Mouse (Mus musculus) adrenal gland, postnatal 14 days (tissue): ENCODE data around the gene Shprh. TPM values are rescaled to one million over a fixed set of nuclear protein-coding genes. Genes with fewer than 3 reads are reported as not detected.
"Not testable (repeated sequence)": the region's sequence is repeated elsewhere in the genome, so short reads cannot be mapped to it uniquely, and the experiment has no call there.

Experiments used
- DNase-seq: peaks from one replicate; pipeline ENCODE4 v3.0.0; 2021; ENCODE audit warnings: mixed read lengths
- total RNA-seq: library from RNA; stranded (reverse); gene quantifications from 2 replicates; pipeline ENCODE4 v1.2.3, GENCODE M21; 2021

Shprh gene
- total RNA-seq, 1 experiment from 2014 or later, result 22.3 TPM

DNA sequence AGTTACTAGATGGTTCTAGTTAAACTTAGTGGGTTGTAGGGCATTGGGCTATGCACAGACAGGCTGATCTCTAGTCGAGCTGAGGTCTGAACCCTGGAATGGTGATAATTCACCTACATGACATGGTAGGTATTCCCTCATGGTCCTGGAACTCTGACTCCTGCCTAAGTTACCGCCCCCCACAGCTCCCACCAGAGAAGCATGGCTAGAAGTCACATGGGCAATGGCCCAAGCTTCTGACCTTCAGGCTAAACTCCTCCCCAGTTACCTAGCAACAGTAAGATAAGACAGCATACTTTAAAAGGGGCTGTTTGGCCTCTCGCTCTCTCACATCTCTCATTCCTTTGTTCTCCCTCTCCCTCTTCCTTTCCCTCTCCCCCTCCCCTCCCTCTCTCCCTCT, 93.8 kb downstream of the Shprh start:
- not testable (repeated sequence) for DNase-seq

DNA sequence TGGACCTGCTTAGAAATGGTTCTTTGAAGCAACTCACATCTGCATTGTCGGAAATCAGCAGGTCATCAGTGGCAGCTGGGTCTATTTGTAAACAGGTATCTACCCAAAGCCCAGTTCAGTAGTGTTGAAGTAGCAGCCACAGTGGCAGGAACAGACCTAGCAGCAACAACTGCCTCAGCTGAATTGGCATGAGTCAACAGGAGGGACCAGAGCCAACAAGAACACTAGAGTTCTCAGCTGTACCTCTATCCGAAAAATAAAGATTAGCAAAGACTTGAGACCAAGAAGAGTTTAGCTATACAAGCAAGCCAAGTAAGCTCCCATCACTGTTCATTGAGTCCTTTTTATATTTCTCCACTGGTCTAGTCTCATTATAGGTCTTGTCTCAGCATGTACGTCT, 99.0 kb downstream of the Shprh start:
- no peak for DNase-seq

DNA sequence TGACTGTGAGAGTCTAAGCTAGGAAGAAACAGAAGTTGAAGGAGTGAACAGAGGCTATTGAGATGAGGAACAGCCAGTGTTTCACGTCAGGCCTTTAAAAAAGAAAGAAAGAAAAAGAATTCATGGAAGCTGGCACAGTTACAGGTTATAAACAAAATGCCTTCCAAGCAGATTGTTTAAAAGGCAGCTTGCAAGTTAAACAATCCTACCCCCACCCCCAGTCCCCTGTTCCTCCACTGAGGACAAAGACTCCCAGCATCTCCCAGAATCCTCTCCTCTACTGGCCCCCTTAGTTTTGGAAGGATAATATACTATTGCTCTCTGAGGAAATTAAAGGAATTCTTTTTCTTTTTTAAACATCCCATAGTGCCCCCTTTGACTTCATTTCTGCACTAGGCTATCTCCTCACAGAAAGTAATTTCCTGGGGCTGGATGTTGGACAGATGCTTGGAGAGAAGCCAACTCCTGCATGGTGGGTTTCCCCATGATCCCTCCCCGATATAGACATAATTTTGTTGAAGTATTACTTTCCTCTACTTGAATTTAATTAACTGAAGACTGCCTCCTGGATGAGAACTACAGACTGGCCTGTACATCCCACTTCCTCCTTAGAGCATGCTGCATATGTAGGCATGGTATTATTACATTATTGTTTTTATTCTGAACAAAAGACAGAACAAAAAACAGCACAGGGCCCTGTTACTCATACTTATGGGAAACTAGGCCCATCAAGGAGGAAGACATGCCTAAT, 101.2 kb downstream of the Shprh start:
- no peak for DNase-seq

DNA sequence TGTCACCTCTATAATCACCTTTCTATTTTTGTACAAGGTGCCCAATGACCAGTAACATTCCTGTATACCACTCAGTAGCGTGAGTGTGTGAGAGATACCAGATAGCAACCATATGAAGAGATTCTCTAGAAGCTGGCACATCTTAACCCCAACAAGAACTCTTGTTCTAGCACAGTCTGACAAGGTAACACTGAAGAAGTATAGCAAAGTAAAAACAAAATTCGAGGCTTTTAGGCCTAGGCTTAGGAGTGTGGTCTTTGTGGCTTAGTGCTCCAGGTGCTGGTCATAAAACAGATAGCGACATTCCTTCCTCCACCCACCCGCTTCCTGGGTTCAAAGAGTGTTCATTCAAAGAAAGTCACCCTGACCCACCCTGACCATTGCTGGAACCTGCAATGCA, 104.4 kb downstream of the Shprh start:
- not testable (repeated sequence) for DNase-seq

DNA sequence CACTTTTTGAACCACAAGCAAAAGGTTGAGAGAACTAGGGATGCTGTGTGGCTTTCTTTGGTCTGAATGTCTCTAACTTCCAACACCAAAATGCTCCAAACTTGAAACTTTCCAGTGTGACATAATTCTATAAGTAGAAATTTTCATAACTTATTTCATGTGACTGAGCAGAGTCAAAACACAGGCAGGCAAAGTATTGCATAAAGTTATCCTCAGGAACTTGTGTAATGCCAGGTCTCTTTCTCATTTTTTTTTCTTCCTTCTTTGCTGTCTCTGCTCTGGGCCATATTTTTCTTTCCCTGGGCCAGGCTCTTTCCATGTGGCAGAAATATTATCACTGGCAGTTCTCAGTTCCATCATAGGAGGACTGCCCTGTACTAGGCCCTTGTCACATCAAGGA, 110.9 kb downstream of the Shprh start:
- DNase-seq, result no peak

DNA sequence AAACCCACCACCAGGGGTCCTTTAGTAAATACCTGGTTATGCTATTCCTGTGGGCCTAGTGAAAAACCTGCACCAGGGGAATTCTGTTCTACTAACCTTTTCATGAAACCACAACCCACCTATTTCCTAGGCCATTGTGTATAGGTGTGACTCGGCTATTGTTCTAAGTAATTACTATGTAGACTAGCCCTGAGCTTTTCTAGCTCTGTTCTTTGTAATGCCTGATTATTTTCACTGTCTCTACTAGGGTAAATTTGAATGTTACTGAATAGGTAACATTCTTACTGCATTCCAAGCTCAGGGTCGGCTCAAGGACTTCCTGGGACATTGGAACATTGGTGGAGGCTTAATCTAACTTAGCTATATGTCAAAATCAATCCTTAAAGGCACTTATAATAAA, 113.1 kb downstream of the Shprh start:
- not testable (repeated sequence) for DNase-seq

DNA sequence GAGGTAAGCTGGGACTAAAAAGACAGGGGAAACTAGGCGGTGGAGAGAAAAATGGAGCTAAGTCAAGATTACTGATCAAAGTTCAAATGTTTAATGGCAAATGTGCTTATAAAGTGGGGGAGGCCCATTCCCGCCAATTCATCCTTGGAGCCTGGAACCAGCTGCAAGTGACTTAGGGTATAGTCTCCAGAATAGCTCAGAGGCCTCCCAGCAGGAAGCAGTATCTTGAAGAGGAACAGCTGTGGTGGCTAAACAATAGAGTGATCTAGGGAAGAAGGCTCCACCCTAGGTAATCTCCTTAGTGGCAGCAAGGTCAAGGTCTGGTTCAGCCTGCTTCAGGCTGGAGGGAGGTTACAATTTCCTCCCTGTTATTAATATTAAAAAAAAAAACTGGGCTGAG, 114.6 kb downstream of the Shprh start:
- not testable (repeated sequence) for DNase-seq

Other genes starting within 250 kb of the Shprh start
- gene Grm1, start 67.1 kb upstream of the Shprh start, total RNA-seq, result 0.08 TPM in 1 of 2 replicates, not detected in the other
- 22.3 TPM in 2 replicates for gene Fbxo30, start 131.9 kb downstream of the Shprh start, total RNA-seq
- gene Epm2a, start 194.0 kb downstream of the Shprh start, total RNA-seq, result 8.2 and 10.7 TPM in 2 replicates